Mouse (Mus musculus): ENCODE measurements around the gene Cluap1.

Cluap1 gene

GRCm38 (mm10) chr16:3908537-3909111 is at the start of gene Cluap1, which contains the start of gene 1700037C18Rik:
Gene Cluap1 (plus strand): TSS chr16:3908801.
Gene 1700037C18Rik (minus strand): TSS chr16:3908689.
- WGBS: under 1% methylated on average over 33 of the region's 33 CpGs

- 94% methylated on average over 4 of the region's 4 CpGs for WGBS
Observed at GRCm38 (mm10) chr16:3859254-3859653, 49.3 kb upstream of the Cluap1 start.

- 4% methylated on average over 16 of the region's 16 CpGs for WGBS
Observed at GRCm38 (mm10) chr16:3871815-3872214, 36.8 kb upstream of the Cluap1 start.

GRCm38 (mm10) chr16:3872216-3873047 is 36.2 kb upstream of the Cluap1 start, which contains the start of gene Naa60:
Gene Naa60 (plus strand): TSS chr16:3872375.
- 5% methylated on average over 47 of the region's 47 CpGs for WGBS

GRCm38 (mm10) chr16:3876346-3876745 is 32.3 kb upstream of the Cluap1 start:
- 93% methylated on average over 4 of the region's 4 CpGs for WGBS

DNA sequence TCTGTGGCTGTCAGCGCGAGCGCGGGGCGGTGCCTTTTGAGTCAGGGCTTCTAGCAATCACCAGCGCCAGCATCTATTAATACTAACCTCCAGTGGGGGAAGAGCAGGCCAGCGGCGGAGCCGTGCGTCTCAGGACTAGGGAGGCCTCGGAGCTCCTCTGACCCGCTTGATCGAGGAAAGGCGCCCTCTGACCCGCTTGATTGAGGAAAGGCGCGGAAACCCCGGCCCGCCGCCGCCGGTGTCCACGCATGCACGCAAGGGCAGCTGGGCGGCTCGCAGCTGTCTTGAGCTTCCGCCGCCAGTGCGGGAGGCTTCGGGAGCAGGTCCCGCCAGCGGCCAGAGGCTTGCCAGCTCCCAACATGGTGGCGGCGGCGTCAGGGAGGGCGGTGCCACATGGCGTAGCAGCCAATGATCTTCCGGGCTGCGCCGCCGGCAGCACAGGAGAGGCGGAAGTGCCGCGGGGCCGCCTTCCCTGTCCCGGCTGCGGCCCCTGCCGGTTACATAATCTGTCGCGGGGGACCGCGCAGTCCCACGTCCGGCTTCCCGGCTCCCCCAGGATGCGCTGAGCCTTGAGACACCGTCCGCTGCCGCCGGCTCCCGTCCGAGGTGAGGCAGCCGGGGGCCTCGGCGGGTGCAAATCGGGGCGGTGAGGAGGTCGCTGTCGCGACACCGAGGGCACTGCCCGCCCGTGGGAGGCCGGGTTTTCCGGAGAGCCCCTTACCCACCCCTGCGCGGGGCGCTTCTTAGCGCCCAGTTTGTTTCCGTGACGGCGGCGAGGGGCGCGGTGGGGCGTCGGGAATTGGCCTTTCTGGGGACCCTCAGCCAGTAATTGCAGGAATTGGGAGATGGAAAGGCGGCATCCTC is 24.2 kb upstream of the Cluap1 start, which contains the start of the genes Zfp597 and Gm20695:
TSS of gene Zfp597 (minus strand) at position 361 of the 864 bp plus-strand sequence.
TSS of gene Gm20695 (plus strand) at position 448 of the 864 bp plus-strand sequence.
- WGBS: under 1% methylated on average over 88 of the region's 88 CpGs

DNA sequence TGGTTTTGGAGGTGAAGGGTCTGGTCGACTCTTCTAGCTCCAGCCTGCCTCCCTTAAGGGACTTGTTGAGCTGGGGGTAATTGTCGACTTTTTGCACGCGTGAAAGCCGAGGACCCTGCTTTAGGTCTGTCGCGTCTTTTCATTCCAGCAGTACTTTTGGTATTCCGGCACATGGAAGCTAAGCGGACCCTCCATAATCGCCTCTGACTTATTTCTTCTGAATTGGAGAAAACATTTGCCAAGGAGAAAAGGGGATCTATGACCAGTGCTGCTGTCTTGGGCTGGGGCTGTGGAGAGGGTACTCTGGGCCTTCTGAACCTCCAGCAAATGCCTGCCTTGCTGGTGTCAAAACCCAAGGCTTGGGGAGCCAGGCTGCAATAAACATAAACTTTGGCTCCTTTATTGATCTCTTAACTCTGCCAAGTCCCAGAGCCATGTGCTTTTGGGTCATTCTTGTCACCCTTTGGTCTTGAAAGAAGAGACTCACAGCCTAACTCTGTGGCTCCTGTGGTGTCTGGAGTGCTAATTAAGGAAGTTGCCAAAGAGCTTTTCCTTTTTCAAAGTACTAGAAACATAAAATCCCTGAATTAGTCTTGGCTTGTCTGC is 23.4 kb upstream of the Cluap1 start:
- WGBS: under 1% methylated on average over 10 of the region's 10 CpGs

- WGBS: 58% methylated on average over 14 of the region's 14 CpGs
Observed at GRCm38 (mm10) chr16:3891621-3892295, 16.8 kb upstream of the Cluap1 start.

DNA sequence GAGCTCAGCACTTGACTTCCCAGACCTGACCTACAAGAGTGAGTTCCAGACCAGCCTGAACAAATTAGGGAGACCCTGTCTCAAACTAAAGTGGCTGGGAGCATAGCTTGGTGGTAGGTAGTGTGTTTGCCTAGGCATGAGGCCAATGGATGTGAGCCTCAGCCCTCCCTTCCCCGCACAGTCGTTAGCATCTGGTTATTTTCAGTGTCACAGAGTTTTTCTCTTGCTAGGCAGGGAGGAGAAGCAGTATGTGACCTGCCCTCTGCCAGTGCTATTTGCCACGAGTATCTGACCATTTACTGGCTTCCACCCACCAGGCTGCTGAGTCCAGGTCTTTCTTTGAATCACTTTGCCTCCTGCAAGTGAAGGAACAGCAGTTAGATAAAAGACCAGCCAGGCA is 14.9 kb upstream of the Cluap1 start:
- 57% methylated on average over 3 of the region's 3 CpGs for WGBS

- WGBS: 78% methylated on average over 9 of the region's 9 CpGs
Observed at GRCm38 (mm10) chr16:3895173-3895792, 13.3 kb upstream of the Cluap1 start.

DNA sequence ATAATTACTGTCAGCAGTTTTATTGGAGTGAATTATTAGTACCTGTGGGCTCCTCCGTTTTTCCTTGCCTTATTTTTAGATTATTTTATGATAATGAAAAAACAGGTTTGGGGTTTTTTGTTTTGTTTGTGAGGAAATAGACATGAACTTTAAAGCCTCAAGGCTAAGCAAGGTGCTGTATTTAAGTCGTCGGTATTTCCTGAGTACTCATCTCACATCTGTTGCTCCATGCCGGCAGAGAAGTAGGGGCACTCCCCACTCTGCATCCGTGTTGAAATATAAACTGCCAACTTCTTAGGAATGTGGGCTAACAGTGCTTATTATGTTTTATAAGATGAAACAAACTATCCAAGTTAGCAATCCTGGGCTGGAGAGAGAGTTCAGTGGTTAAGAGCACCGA is 12.6 kb upstream of the Cluap1 start:
- WGBS: 60% methylated on average over 6 of the region's 6 CpGs

DNA sequence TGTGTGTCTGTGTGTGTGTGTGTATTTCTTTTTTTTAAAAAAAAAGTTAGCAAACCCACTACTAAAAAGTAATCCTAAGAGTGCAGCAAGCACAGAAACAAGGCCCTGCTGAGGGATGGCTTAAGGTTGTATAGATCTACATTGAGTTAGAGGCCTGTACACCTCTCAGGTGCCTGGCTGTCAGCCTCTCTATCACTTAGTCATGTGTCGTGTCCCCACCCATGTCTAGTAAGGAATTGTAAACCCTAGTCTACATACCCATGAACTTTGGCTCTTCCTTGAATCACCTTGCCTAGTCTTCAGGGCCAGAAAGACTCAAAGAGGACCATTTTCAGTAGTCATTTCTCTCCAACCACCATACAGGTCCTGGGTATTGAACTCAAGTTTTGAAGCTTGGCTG is 12.0 kb upstream of the Cluap1 start:
- WGBS: 93% methylated on average over 1 of the region's 1 CpGs

GRCm38 (mm10) chr16:3907471-3907870 is 1.1 kb upstream of the Cluap1 start:
- 72% methylated on average over 2 of the region's 2 CpGs for WGBS

DNA sequence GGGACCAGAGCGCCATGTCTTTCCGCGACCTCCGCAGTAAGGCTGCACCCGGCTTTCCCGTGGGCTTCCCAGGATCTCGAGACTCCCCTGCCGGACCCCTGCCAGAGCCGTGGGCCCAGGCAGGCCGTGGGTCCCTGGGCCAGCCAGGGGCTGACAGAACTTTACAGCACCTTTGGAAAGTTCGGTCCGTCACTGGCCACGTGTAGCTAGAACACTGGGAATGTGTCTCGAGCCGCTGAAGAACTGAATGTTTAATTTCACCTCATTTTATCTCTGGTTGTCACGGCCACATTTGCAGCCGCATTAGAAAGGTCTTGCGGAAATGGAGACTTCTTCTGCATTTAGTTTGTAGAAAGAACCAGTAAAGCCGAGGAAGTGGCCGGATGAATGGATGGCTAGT is 517 bp downstream of the Cluap1 start:
- 3% methylated on average over 20 of the region's 20 CpGs for WGBS

DNA sequence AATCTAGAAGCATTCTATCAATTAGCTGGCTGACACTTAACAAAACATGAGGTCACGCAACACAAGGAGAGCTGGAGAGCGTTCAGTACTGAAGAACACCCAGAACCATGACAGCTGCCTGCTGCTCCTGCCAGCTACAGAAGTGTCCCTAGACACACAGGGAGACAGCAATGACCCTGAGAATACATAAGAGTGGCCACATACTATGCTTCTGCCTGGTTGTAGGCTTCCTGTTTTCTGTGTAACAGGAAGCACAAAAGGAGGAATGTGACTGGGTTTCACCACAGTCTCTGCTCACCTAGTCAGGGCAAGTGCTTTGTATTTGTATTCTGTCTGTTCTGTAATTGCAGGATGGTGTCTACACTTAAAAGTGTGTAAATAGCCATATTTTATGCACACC is 12.2 kb downstream of the Cluap1 start:
- 79% methylated on average over 2 of the region's 2 CpGs for WGBS

DNA sequence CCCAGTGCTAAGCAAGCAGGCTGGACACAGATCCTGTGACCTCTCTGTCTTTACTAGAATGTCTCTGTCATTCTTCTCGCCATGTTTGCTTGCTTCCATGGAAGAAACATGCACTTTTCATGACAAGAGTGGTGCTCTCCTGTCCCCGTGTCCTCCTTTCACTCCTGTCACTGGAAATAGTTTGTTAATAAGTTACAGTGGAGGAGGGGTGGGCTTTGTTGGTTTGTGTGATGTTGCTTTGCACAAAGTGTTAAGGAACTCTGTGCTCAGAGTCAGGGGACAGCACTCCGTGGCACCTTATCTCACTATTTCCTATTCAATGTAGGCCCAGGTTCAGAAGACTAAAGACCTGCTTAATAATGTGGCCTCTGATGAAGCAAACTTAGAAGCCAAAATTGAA is 14.9 kb downstream of the Cluap1 start:
- 95% methylated on average over 3 of the region's 3 CpGs for WGBS

DNA sequence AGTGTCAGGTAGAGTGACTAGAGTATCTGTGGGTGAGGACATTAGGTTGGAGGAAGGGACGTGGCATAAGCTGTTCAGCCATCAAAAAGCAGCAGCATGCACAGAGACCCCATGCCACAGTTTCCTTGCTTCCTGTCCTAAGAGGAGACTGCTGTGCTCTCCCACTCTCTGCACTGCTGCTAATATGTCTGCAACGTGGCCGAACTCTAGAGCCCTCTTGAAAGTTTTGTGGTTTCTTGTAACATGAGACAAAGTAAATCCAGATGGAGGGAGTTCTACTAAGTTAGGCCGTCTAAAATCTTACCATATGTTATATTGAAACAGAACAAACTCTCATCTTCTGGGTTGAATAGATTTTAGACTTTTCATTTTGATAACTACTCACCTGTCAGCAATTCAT is 15.4 kb downstream of the Cluap1 start:
- 83% methylated on average over 4 of the region's 4 CpGs for WGBS

DNA sequence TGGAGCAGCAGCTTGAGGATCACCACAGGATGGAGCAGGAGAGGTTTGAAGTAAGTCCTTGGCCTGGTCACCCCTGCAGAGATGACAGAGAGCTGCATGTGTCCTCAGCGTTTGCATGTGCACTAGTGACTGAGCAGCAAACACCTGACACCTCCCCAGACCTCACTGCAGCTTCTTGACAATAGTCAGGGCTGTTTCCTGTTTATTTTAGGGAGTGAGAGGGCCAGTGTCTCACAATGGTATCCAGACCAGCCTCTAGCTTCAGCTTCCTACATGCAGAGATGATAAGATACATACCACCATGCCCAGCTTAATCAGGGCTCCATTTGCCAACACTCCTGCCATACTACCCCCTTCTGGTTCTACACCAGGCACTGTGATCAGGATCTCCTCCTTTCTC is 20.0 kb downstream of the Cluap1 start:
- 81% methylated on average over 1 of the region's 1 CpGs for WGBS

DNA sequence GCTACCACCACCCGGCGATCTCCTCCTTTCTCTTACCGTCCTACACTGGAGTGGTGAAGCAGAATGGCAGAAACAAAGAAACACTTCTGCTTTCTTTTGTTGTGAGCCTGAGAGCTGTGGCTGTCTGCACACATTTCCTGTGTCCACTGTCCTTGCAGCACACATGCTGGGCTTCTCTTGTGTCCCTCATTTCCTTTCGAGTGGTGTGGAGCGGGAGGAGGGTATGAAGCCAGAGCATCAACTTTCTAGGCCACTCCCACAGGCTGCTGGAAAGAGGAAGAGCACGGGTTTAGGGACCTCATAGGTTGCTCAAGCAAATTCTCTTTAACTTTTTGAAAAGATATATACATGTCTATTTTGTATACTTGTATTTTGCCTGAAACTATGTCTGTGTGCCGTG is 20.6 kb downstream of the Cluap1 start:
- 76% methylated on average over 7 of the region's 7 CpGs for WGBS

GRCm38 (mm10) chr16:3933536-3933935 is 24.9 kb downstream of the Cluap1 start:
- WGBS: 81% methylated on average over 6 of the region's 6 CpGs

DNA sequence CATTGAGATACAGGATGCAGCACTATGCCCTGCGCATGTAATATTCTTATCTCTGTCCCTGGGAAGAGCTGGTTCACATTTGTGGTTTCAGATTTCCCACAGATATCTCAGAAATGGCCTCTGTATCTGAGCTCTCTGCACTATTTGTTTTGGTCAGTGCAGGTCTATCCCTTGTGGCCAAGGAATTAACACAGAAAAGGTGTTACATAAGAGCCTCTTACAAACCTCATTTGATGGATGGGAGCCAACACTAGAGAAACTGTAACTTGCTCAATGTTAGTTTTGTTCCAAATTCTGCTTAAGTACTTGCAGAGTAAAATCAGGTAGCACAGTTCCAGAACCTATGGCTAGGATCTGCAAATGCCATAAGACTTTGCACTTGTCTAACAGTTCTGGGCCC is 25.5 kb downstream of the Cluap1 start:
- WGBS: 100% methylated on average over 1 of the region's 1 CpGs

All from cerebral cortex, adult 2 months (tissue).